Mouse (Mus musculus): ENCODE results near the gene Hic1. TPM values are rescaled to one million over a fixed set of nuclear protein-coding genes. Genes with fewer than 3 reads are reported as not detected.
"Not testable (repeated sequence)": the region's sequence is repeated elsewhere in the genome, so short reads cannot be mapped to it uniquely, and the experiment has no call there.

The Hic1 gene
- polyA plus RNA-seq, 1 experiment from 2014 or later: 14.5 TPM

- Histone ChIP-seq H3K4me1 (replicated peaks; ENCODE audit: control insufficient read depth, insufficient read depth, low read length) (peaks cover 18% of the 10 kb centered on the region), H3K36me3 (ENCODE audit: control insufficient read depth, insufficient read depth, low read length) (peaks cover 12% of the 10 kb centered on the region), H3K27me3 (replicated peaks; ENCODE audit: control insufficient read depth, insufficient read depth, low read length) (peaks cover 32% of the 10 kb centered on the region), H3K4me2 (ENCODE audit: low read length) (peak overlapping the region; percentile 91), H3K4me3 (ENCODE audit: low read depth, low read length) (peak overlapping the region; percentile 92), H3K9ac (ENCODE audit: low read length) (peak overlapping the region; percentile 59), H3K9me3 (ENCODE audit: control insufficient read depth, low read length) (no peaks in the 10 kb centered on the region), H3K27ac (ENCODE audit: low read depth) (peak overlapping the region; percentile 43; the same call in 1 of the 2 replicates)
- under 1% methylated on average over 22 of the region's 22 CpGs for WGBS
- DNase-seq (ENCODE audit: low spot score): no peak
- ATAC-seq (replicated peaks; ENCODE audit: low FRiP score, low TSS enrichment, low read depth): peak; percentile 55
Observed at GRCm38 (mm10) chr11:75189713-75190370, 20.5 kb upstream of the Hic1 start.

- no peaks in the 10 kb centered on the region for H3K9me3 ChIP-seq (ENCODE audit: control insufficient read depth, low read length)
- no peak for ATAC-seq (replicated peaks; ENCODE audit: low FRiP score, low TSS enrichment, low read depth)
- H3K27me3 ChIP-seq (replicated peaks; ENCODE audit: control insufficient read depth, insufficient read depth, low read length): no peaks in the 10 kb centered on the region
- peaks cover 55% of the 10 kb centered on the region for H3K36me3 ChIP-seq (ENCODE audit: control insufficient read depth, insufficient read depth, low read length)
- H3K9ac ChIP-seq (ENCODE audit: low read length): no peak overlapping the region
- 90% methylated on average over 2 of the region's 2 CpGs for WGBS
- no peak overlapping the region for H3K4me2 ChIP-seq (ENCODE audit: low read length)
- H3K27ac ChIP-seq (ENCODE audit: low read depth): no peak overlapping the region
- H3K4me1 ChIP-seq (replicated peaks; ENCODE audit: control insufficient read depth, insufficient read depth, low read length): peaks cover 9% of the 10 kb centered on the region
- DNase-seq (ENCODE audit: low spot score): no peak
- H3K4me3 ChIP-seq (ENCODE audit: low read depth, low read length): no peak overlapping the region
Observed at GRCm38 (mm10) chr11:75184986-75185385, 15.7 kb upstream of the Hic1 start.

- Histone ChIP-seq H3K9me3 (ENCODE audit: control insufficient read depth, low read length) (no peaks in the 10 kb centered on the region), H3K4me2 (ENCODE audit: low read length) (no peak overlapping the region), H3K36me3 (ENCODE audit: control insufficient read depth, insufficient read depth, low read length) (peaks cover 55% of the 10 kb centered on the region), H3K27ac (ENCODE audit: low read depth) (no peak overlapping the region), H3K27me3 (replicated peaks; ENCODE audit: control insufficient read depth, insufficient read depth, low read length) (no peaks in the 10 kb centered on the region), H3K4me1 (replicated peaks; ENCODE audit: control insufficient read depth, insufficient read depth, low read length) (peaks cover 7% of the 10 kb centered on the region), H3K9ac (ENCODE audit: low read length) (no peak overlapping the region), H3K4me3 (ENCODE audit: low read depth, low read length) (no peak overlapping the region)
- ATAC-seq (replicated peaks; ENCODE audit: low FRiP score, low TSS enrichment, low read depth) (no peak), DNase-seq (ENCODE audit: low spot score) (no peak)
- WGBS: 92% methylated on average over 5 of the region's 5 CpGs
Observed at GRCm38 (mm10) chr11:75184573-75184972, 15.3 kb upstream of the Hic1 start.

DNA sequence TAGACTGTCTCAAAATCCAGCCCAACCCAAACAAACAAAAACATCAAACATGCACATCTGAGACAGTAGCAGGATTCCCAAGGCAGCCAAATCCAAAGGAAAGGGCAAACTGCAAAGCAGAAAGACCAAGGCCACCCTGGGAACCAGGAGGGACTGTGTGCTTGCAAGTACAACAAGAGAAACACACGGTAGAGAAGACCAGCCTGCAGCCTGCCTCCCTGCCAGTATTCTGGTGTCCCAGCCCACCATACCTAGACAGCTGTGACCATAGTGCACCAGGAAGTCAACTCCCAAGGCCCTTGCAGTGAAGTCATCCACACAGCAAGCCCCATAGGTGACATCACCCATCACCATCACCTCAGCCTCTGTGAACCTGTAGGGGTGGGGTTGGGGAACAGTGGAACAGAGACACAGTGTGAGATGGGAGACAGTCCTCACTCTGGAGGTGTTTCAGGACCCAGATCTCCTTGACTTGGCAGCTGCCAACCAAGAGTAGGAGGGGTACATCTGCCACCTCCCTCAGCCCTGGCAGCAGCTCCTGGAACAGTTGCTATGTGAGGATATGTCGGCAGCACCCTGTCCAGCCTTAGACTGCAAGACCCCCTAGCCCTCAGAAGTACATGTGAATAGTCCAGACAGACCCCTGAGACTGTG is 14.7 kb upstream of the Hic1 start:
- no peak overlapping the region for H3K27ac ChIP-seq (ENCODE audit: low read depth)
- H3K4me1 ChIP-seq (replicated peaks; ENCODE audit: control insufficient read depth, insufficient read depth, low read length): peaks cover 7% of the 10 kb centered on the region; the same call in 1 of the 2 replicates
- 83% methylated on average over 2 of the region's 2 CpGs for WGBS
- no peak for ATAC-seq (replicated peaks; ENCODE audit: low FRiP score, low TSS enrichment, low read depth)
- no peak overlapping the region for H3K9ac ChIP-seq (ENCODE audit: low read length)
- H3K9me3 ChIP-seq (ENCODE audit: control insufficient read depth, low read length): no peaks in the 10 kb centered on the region
- H3K27me3 ChIP-seq (replicated peaks; ENCODE audit: control insufficient read depth, insufficient read depth, low read length): no peaks in the 10 kb centered on the region
- no peak overlapping the region for H3K4me3 ChIP-seq (ENCODE audit: low read depth, low read length)
- H3K4me2 ChIP-seq (ENCODE audit: low read length): no peak overlapping the region
- H3K36me3 ChIP-seq (ENCODE audit: control insufficient read depth, insufficient read depth, low read length): peaks cover 55% of the 10 kb centered on the region
- DNase-seq (ENCODE audit: low spot score): no peak

- under 1% methylated on average over 33 of the region's 33 CpGs for WGBS
- H3K4me2 ChIP-seq (ENCODE audit: low read length): peak within 1 kb of the TSS; percentile 95
- peak within 1 kb of the TSS; percentile 53 for H3K9ac ChIP-seq (ENCODE audit: low read length)
- peak within 1 kb of the TSS; percentile 63; the same call in 1 of the 2 replicates for H3K27ac ChIP-seq (ENCODE audit: low read depth)
- H3K36me3 ChIP-seq (ENCODE audit: control insufficient read depth, insufficient read depth, low read length): peaks cover 50% of the 10 kb centered on the region
- H3K27me3 ChIP-seq (replicated peaks; ENCODE audit: control insufficient read depth, insufficient read depth, low read length): no peaks in the 10 kb centered on the region
- H3K4me3 ChIP-seq (ENCODE audit: low read depth, low read length): peak within 1 kb of the TSS; percentile 51
- H3K9me3 ChIP-seq (ENCODE audit: control insufficient read depth, low read length): no peaks in the 10 kb centered on the region
- ATAC-seq (replicated peaks; ENCODE audit: low FRiP score, low TSS enrichment, low read depth) (peak; percentile 94), DNase-seq (ENCODE audit: low spot score) (peak; percentile 97)
- peaks cover 18% of the 10 kb centered on the region for H3K4me1 ChIP-seq (replicated peaks; ENCODE audit: control insufficient read depth, insufficient read depth, low read length)
Observed at GRCm38 (mm10) chr11:75178672-75179208, 9.4 kb upstream of the Hic1 start, which contains the start of gene Ovca2. TSS of gene Ovca2 (minus strand) at chr11:75178835.

DNA sequence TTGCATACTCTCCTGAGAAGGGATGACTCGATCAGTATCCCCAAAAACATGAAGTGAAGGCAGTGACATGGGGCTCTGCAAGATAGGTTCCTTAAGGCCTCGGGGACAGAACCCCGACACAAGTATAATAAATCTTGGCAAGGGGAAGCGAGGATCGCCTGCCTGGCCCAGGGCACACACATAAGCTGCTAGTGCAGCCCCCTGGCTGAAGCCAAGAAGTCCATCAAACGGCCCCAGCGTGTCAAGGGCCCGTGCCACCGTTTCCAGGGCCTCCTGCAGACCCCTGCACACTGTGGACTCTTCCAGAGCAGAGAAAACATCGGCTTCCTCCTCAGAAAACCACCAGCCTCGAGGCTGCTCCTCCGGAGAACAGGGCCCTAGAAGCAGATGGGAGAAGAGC is 8.7 kb upstream of the Hic1 start:
- peak overlapping the region; percentile 53 for H3K9ac ChIP-seq (ENCODE audit: low read length)
- no peaks in the 10 kb centered on the region; the same call in 1 of the 2 replicates for H3K27me3 ChIP-seq (replicated peaks; ENCODE audit: control insufficient read depth, insufficient read depth, low read length)
- H3K4me1 ChIP-seq (replicated peaks; ENCODE audit: control insufficient read depth, insufficient read depth, low read length): peaks cover 21% of the 10 kb centered on the region
- peak overlapping the region; percentile 51 for H3K4me3 ChIP-seq (ENCODE audit: low read depth, low read length)
- peak overlapping the region; percentile 63; the same call in 1 of the 2 replicates for H3K27ac ChIP-seq (ENCODE audit: low read depth)
- DNase-seq (ENCODE audit: low spot score): no peak
- H3K4me2 ChIP-seq (ENCODE audit: low read length): peak overlapping the region; percentile 95
- no peaks in the 10 kb centered on the region for H3K9me3 ChIP-seq (ENCODE audit: control insufficient read depth, low read length)
- 43% methylated on average over 12 of the region's 12 CpGs for WGBS
- no peak for ATAC-seq (replicated peaks; ENCODE audit: low FRiP score, low TSS enrichment, low read depth)
- H3K36me3 ChIP-seq (ENCODE audit: control insufficient read depth, insufficient read depth, low read length): peaks cover 43% of the 10 kb centered on the region

DNA sequence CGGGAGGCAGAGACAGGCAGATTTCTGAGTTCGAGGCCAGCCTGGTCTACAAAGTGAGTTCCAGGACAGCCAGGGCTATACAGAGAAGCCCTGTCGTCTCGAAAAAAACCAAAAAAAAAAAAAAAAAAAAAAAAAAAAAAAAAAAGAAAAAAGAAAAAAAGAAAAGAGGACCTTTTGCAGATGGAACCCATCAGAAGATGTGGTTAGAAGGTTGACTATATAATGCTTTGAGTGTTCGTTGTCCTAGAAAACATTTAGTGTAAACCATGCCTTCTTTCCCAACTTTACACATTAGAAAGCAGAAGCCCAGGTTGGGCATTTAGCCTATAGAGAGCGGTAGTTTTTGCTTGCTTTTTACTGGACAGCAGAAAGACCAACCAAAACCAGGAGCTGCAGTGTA is 5.3 kb upstream of the Hic1 start:
- not testable (repeated sequence) for H3K4me2 ChIP-seq (ENCODE audit: low read length); H3K27ac ChIP-seq (ENCODE audit: low read depth); H3K9ac ChIP-seq (ENCODE audit: low read length); DNase-seq (ENCODE audit: low spot score); H3K9me3 ChIP-seq (ENCODE audit: control insufficient read depth, low read length); ATAC-seq (replicated peaks; ENCODE audit: low FRiP score, low TSS enrichment, low read depth); H3K4me3 ChIP-seq (ENCODE audit: low read depth, low read length)
- peaks cover 33% of the 10 kb centered on the region for H3K27me3 ChIP-seq (replicated peaks; ENCODE audit: control insufficient read depth, insufficient read depth, low read length)
- H3K4me1 ChIP-seq (replicated peaks; ENCODE audit: control insufficient read depth, insufficient read depth, low read length): peaks cover 35% of the 10 kb centered on the region
- H3K36me3 ChIP-seq (ENCODE audit: control insufficient read depth, insufficient read depth, low read length): peaks cover 15% of the 10 kb centered on the region
- WGBS: 57% methylated on average over 6 of the region's 6 CpGs

DNA sequence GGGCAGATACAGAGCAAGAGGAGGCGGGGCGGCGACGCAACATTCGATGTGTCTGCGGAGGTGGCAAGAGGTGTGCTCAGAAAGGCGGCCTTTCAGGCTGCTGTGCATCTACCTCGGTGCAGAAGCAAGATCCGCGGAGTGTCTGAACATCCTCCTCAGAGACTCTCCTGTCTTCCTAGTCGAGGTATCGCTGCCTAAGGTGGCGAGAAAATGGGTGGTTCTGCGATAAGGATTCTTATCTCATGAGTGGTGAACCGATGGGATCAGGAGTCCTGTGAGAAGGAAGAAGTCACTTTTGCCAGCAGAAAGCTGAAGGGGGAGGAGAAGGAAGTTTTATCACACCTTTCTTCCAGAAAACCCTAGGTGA is 4.5 kb upstream of the Hic1 start:
- DNase-seq (ENCODE audit: low spot score) (no peak), ATAC-seq (replicated peaks; ENCODE audit: low FRiP score, low TSS enrichment, low read depth) (no peak)
- peak overlapping the region; percentile 78 for H3K4me2 ChIP-seq (ENCODE audit: low read length)
- H3K27me3 ChIP-seq (replicated peaks; ENCODE audit: control insufficient read depth, insufficient read depth, low read length): peaks cover 35% of the 10 kb centered on the region
- no peak overlapping the region for H3K9ac ChIP-seq (ENCODE audit: low read length)
- H3K9me3 ChIP-seq (ENCODE audit: control insufficient read depth, low read length): no peaks in the 10 kb centered on the region
- H3K4me3 ChIP-seq (ENCODE audit: low read depth, low read length): peak overlapping the region; percentile 58
- H3K27ac ChIP-seq (ENCODE audit: low read depth): no peak overlapping the region
- H3K36me3 ChIP-seq (ENCODE audit: control insufficient read depth, insufficient read depth, low read length): peaks cover 15% of the 10 kb centered on the region
- WGBS: 2% methylated on average over 15 of the region's 15 CpGs
- H3K4me1 ChIP-seq (replicated peaks; ENCODE audit: control insufficient read depth, insufficient read depth, low read length): peaks cover 32% of the 10 kb centered on the region

All from intestine, embryonic 14.5 days (tissue).